Mouse (Mus musculus): ENCODE results near the gene Mtus2.

The Mtus2 gene

GRCm38 (mm10) chr5:147959088-147959487, 2.0 kb downstream of the Mtus2 start:
- DNase-seq: peak; percentile 55

GRCm38 (mm10) chr5:147960793-147961192, 3.7 kb downstream of the Mtus2 start:
- DNase-seq: no peak

GRCm38 (mm10) chr5:147963820-147964580, 6.9 kb downstream of the Mtus2 start:
- DNase-seq: no peak

GRCm38 (mm10) chr5:147964776-147965175, 7.7 kb downstream of the Mtus2 start:
- no peak for DNase-seq

GRCm38 (mm10) chr5:147966646-147967045, 9.5 kb downstream of the Mtus2 start:
- DNase-seq: peak; percentile 33

GRCm38 (mm10) chr5:147969566-147969965, 12.4 kb downstream of the Mtus2 start:
- no peak for DNase-seq

- DNase-seq: no peak
Measured at GRCm38 (mm10) chr5:147976001-147976400, 18.9 kb downstream of the Mtus2 start.

GRCm38 (mm10) chr5:147980606-147981005, 23.5 kb downstream of the Mtus2 start:
- no peak for DNase-seq

- DNase-seq: no peak
Measured at GRCm38 (mm10) chr5:147990289-147990688, 33.2 kb downstream of the Mtus2 start.

- DNase-seq: no peak
Measured at GRCm38 (mm10) chr5:147990775-147991174, 33.7 kb downstream of the Mtus2 start.

GRCm38 (mm10) chr5:147992581-147993378, 35.7 kb downstream of the Mtus2 start:
- no peak for DNase-seq

- DNase-seq: no peak
Measured at GRCm38 (mm10) chr5:148005263-148005662, 48.1 kb downstream of the Mtus2 start.

GRCm38 (mm10) chr5:148012156-148012555, 55.0 kb downstream of the Mtus2 start:
- DNase-seq: no peak

GRCm38 (mm10) chr5:148014133-148014854, 57.2 kb downstream of the Mtus2 start:
- no peak for DNase-seq

GRCm38 (mm10) chr5:148015383-148015782, 58.3 kb downstream of the Mtus2 start:
- DNase-seq: no peak

- DNase-seq: no peak
Measured at GRCm38 (mm10) chr5:148017371-148017770, 60.3 kb downstream of the Mtus2 start.

- DNase-seq: no peak
Measured at GRCm38 (mm10) chr5:148022784-148023183, 65.7 kb downstream of the Mtus2 start.

- DNase-seq: peak; percentile 34
Measured at GRCm38 (mm10) chr5:148026401-148027349, 69.6 kb downstream of the Mtus2 start.

- peak; percentile 28 for DNase-seq
Measured at GRCm38 (mm10) chr5:148027985-148028384, 70.9 kb downstream of the Mtus2 start.

GRCm38 (mm10) chr5:148041661-148042060, 84.5 kb downstream of the Mtus2 start:
- DNase-seq: no peak

GRCm38 (mm10) chr5:148048200-148048599, 91.1 kb downstream of the Mtus2 start:
- peak; percentile 57 for DNase-seq

GRCm38 (mm10) chr5:148049304-148049703, 92.2 kb downstream of the Mtus2 start:
- no peak for DNase-seq
